Mouse (Mus musculus) CH12.LX (cell line): ENCODE measurements at regions not wholly inside any gene's neighbourhood (a gene's known extent, or its start where the extent isn't known, plus 50 kb on each side); places are given as distances from the start of the nearest gene placed in this dataset.

Experiments
- DNase-seq: peaks from one replicate; pipeline ENCODE4 v3.0.0-alpha.2; 2013; ENCODE audit errors: extremely low read depth
- H3K27ac ChIP-seq: 2 replicates; pipeline ENCODE4 v1.5.1; 2012; ENCODE audit warnings: low read depth, mild to moderate bottlenecking, control low read depth, moderate library complexity; ENCODE audit not compliant: insufficient read depth
- H3K27me3 ChIP-seq: replicated peaks from 2 replicates; pipeline ENCODE3; 2012; ENCODE audit warnings: inconsistent platforms
- H3K36me3 ChIP-seq, 2 experiments: replicated peaks in 1 of 2; 2 replicates each; pipeline versions ENCODE3 to v1.6.1; 2012; ENCODE audit warnings: inconsistent platforms in 1 of 2, low read length in 1 of 2, mild to moderate bottlenecking in 1 of 2, mixed read lengths in 1 of 2, moderate library complexity in 1 of 2; ENCODE audit not compliant: control insufficient read depth in 1 of 2, insufficient read depth in 1 of 2
- H3K4me1 ChIP-seq, 2 experiments: 2 replicates each; pipeline ENCODE4 v1.6.1; 2012; ENCODE audit warnings: inconsistent platforms in 1 of 2, moderate library complexity in 1 of 2; ENCODE audit not compliant: insufficient read depth in 2 of 2, control insufficient read depth in 1 of 2
- H3K4me2 ChIP-seq: 2 replicates; pipeline ENCODE4 v1.6.1; 2012; ENCODE audit warnings: low read depth, mild to moderate bottlenecking, control low read depth; ENCODE audit not compliant: poor library complexity, insufficient read depth, severe bottlenecking
- H3K4me3 ChIP-seq, 3 experiments: fragments of 150-350 bp in 1 of 3; sonication (generic) in 1 of 3; replicated peaks in 1 of 3; 2 replicates each; pipeline versions ENCODE3 to v1.5.1; 2011 to 2012; ENCODE audit warnings: low read depth in 2 of 3, low read length in 2 of 3, mild to moderate bottlenecking in 2 of 3, moderate library complexity in 2 of 3, control low read depth in 1 of 3, improper control_type of control experiment in 1 of 3, inconsistent platforms in 1 of 3, mixed read lengths in 1 of 3; ENCODE audit not compliant: poor library complexity in 1 of 3
- H3K79me2 ChIP-seq: replicated peaks from 2 replicates; pipeline ENCODE4 v1.6.1; 2012; ENCODE audit warnings: mild to moderate bottlenecking, moderate library complexity; ENCODE audit not compliant: control insufficient read depth, poor library complexity, insufficient read depth, severe bottlenecking; ENCODE audit errors: extremely low read depth
- H3K9ac ChIP-seq: 2 replicates; pipeline ENCODE4 v1.6.1; 2012; ENCODE audit warnings: low read depth, mild to moderate bottlenecking, control low read depth, moderate library complexity; ENCODE audit not compliant: insufficient read depth
- H3K9me3 ChIP-seq: replicated peaks from 2 replicates; pipeline ENCODE3; 2012; ENCODE audit warnings: low read length, inconsistent platforms, mixed read lengths
- BHLHE40 ChIP-seq: IDR thresholded peaks from 2 replicates; pipeline ENCODE4 v1.6.1; 2011; ENCODE audit warnings: mild to moderate bottlenecking, low read depth, low read length, improper control_type of control experiment
- CHD1 ChIP-seq: IDR thresholded peaks from 2 replicates; pipeline ENCODE4 v1.6.1; 2012; ENCODE audit warnings: low read depth, low read length, improper control_type of control experiment, inconsistent platforms
- CHD2 ChIP-seq: IDR thresholded peaks from 2 replicates; pipeline ENCODE4 v1.6.1; 2011; ENCODE audit warnings: low read length, improper control_type of control experiment
- ETS1 ChIP-seq: conservative IDR thresholded peaks from 2 replicates; pipeline ENCODE4 v1.6.1; 2012; ENCODE audit warnings: low read depth, mild to moderate bottlenecking, inconsistent platforms, low read length, improper control_type of control experiment, moderate library complexity
- GABPA ChIP-seq: IDR thresholded peaks from 2 replicates; pipeline ENCODE4 v1.6.1; 2012; ENCODE audit warnings: low read depth, low read length, improper control_type of control experiment, inconsistent platforms; ENCODE audit not compliant: insufficient replicate concordance
- HCFC1 ChIP-seq: IDR thresholded peaks from 2 replicates; pipeline ENCODE4 v1.6.1; 2012; ENCODE audit warnings: low read depth, mild to moderate bottlenecking, inconsistent platforms, low read length, improper control_type of control experiment
- IRF4 ChIP-seq: IDR thresholded peaks from 2 replicates; pipeline ENCODE4 v1.6.1; 2014; ENCODE audit warnings: low read depth, mild to moderate bottlenecking, inconsistent platforms, low read length, improper control_type of control experiment
- JUND ChIP-seq: conservative IDR thresholded peaks from 2 replicates; pipeline ENCODE4 v1.6.1; 2011; ENCODE audit warnings: low read depth, low read length, improper control_type of control experiment
- KAT2A ChIP-seq: IDR thresholded peaks from 2 replicates; pipeline ENCODE4 v1.6.1; 2012; ENCODE audit warnings: low read length, improper control_type of control experiment, inconsistent platforms; ENCODE audit not compliant: insufficient replicate concordance
- NRF1 ChIP-seq: IDR thresholded peaks from 2 replicates; pipeline ENCODE4 v1.6.1; 2014; ENCODE audit warnings: low read depth, mild to moderate bottlenecking, inconsistent platforms, low read length, improper control_type of control experiment, moderate library complexity
- PAX5 ChIP-seq: IDR thresholded peaks from 2 replicates; pipeline ENCODE4 v1.6.1; 2012; ENCODE audit warnings: low read length, inconsistent platforms, mixed read lengths
- RAD21 ChIP-seq: IDR thresholded peaks from 2 replicates; pipeline ENCODE4 v1.6.1; 2011; ENCODE audit warnings: low read depth, mild to moderate bottlenecking, low read length, improper control_type of control experiment, moderate library complexity
- SMC3 ChIP-seq: IDR thresholded peaks from 2 replicates; pipeline ENCODE4 v1.6.1; 2011; ENCODE audit warnings: low read depth, low read length, improper control_type of control experiment
- TCF12 ChIP-seq: IDR thresholded peaks from 2 replicates; pipeline ENCODE4 v1.6.1; 2014; ENCODE audit warnings: low read depth, mild to moderate bottlenecking, inconsistent platforms, low read length, improper control_type of control experiment
- USF1 ChIP-seq: IDR thresholded peaks from 2 replicates; pipeline ENCODE4 v1.6.1; 2014; ENCODE audit warnings: low read depth, mild to moderate bottlenecking, inconsistent platforms, low read length, improper control_type of control experiment
- USF2 ChIP-seq: conservative IDR thresholded peaks from 2 replicates; pipeline ENCODE4 v1.6.1; 2011; ENCODE audit warnings: low read depth, low read length, improper control_type of control experiment
- ZKSCAN1 ChIP-seq: IDR thresholded peaks from 2 replicates; pipeline ENCODE4 v1.6.1; 2012; ENCODE audit warnings: low read depth, inconsistent platforms, low read length, improper control_type of control experiment, borderline replicate concordance
- ZMIZ1 ChIP-seq: IDR thresholded peaks from 2 replicates; pipeline ENCODE4 v1.6.1; 2012; ENCODE audit warnings: low read depth, mild to moderate bottlenecking, inconsistent platforms, low read length, improper control_type of control experiment
- ZNF384 ChIP-seq: IDR thresholded peaks from 2 replicates; pipeline ENCODE4 v1.6.1; 2012; ENCODE audit warnings: low read depth, low read length, improper control_type of control experiment, inconsistent platforms
- dilution Hi-C: fragments of 300-500 bp; cut with MboI; formaldehyde crosslinking; loops from 2 replicates; pipeline ENCODE4 v1.14.3; 2020; ENCODE audit warnings: low sequenced_read_pairs; ENCODE audit not compliant: extremely low pct_unique_long_range_greater_than_20kb, extremely low pct_ligation_motif_present
- in situ Hi-C: fragments of 300-500 bp; cut with MboI; formaldehyde crosslinking; loops from 3 replicates; pipeline ENCODE4 v1.14.3; 2019; ENCODE audit warnings: low sequenced_read_pairs, low pct_ligation_motif_present, low pct_unique_long_range_greater_than_20kb, mixed read lengths

- no peaks in the 10 kb centered on the region for H3K36me3 ChIP-seq
- H3K27ac ChIP-seq = no peak overlapping the region
- no peak overlapping the region for H3K4me3 ChIP-seq
- H3K27me3 ChIP-seq = no peaks in the 10 kb centered on the region
- DNase-seq = no peak
- no peaks in the 10 kb centered on the region for H3K4me1 ChIP-seq
- H3K9me3 ChIP-seq = no peaks in the 10 kb centered on the region
- dilution Hi-C loops (no loop called here), in situ Hi-C loops (no loop called here)
- H3K79me2 ChIP-seq = no peaks in the 10 kb centered on the region
- no peak overlapping the region for H3K4me2 ChIP-seq
- no peak overlapping the region for H3K9ac ChIP-seq
- TF ChIP-seq RAD21 = no peak
These were observed 115.5 kb upstream of the Noct start for GRCm38 (mm10) chr3:51108639-51109202.

DNA sequence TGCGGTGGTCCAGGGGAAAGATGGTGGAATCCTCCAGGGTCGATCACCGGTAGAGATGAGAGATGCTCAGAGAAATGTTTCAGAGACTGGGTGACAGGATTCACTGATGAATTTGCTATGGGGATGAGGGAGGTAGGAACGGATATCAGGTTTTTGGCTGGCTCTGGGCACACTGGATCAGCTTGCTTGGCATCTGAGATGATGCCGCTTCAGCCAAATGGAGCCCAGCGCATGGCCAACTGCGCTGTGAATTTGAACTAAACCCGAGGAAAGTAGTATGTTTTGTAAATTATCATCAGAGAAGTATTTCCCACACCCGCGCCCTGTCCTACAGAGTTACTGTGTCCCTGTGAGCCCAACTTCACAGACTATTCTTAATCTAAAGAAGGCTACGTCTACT is 113.0 kb upstream of the Noct start:
- Histone ChIP-seq H3K4me2 (no peak overlapping the region), H3K4me1 (no peaks in the 10 kb centered on the region), H3K27ac (no peak overlapping the region), H3K27me3 (no peaks in the 10 kb centered on the region), H3K79me2 (no peaks in the 10 kb centered on the region), H3K36me3 (no peaks in the 10 kb centered on the region), H3K9me3 (no peaks in the 10 kb centered on the region), H3K4me3 (no peak overlapping the region), H3K9ac (no peak overlapping the region)
- DNase-seq = no peak
- TF ChIP-seq HCFC1 = no peak
- no peak for TF ChIP-seq CHD2
- TF ChIP-seq ZKSCAN1 = no peak
- TF ChIP-seq NRF1 = no peak
- no peak for TF ChIP-seq JUND
- TF ChIP-seq USF1 = no peak
- no peak for TF ChIP-seq TCF12
- TF ChIP-seq ZMIZ1 = no peak
- no peak for TF ChIP-seq SMC3
- TF ChIP-seq PAX5 = no peak
- no peak for TF ChIP-seq ZNF384
- TF ChIP-seq KAT2A = no peak
- TF ChIP-seq USF2 = no peak
- TF ChIP-seq ETS1 = no peak
- no peak for TF ChIP-seq BHLHE40
- TF ChIP-seq GABPA = no peak
- TF ChIP-seq IRF4 = no peak
- no peak for TF ChIP-seq CHD1
- dilution Hi-C loops (no loop called here), in situ Hi-C loops (no loop called here)
